Mouse (Mus musculus): ENCODE results near the gene Mst1.

Gene Mst1

GRCm38 (mm10) chr9:108095518-108095917 lies 15.3 kb downstream of the Mst1 start:
- peak; percentile 54 to 65 for DNase-seq (ENCODE audit: low spot score in 2 of 2)

- no peak for DNase-seq (ENCODE audit: low spot score in 2 of 2)
Observed at GRCm38 (mm10) chr9:108095949-108096712, 15.9 kb downstream of the Mst1 start.

- DNase-seq (ENCODE audit: low spot score in 2 of 2) = no peak
Observed at GRCm38 (mm10) chr9:108099619-108100018, 19.4 kb downstream of the Mst1 start.

- no peak for DNase-seq (ENCODE audit: low spot score in 2 of 2)
Observed at GRCm38 (mm10) chr9:108104766-108105548, 24.7 kb downstream of the Mst1 start.

- DNase-seq (ENCODE audit: low spot score in 2 of 2) = no peak
Observed at GRCm38 (mm10) chr9:108105549-108105863, 25.3 kb downstream of the Mst1 start.

- no peak for DNase-seq (ENCODE audit: low spot score in 2 of 2)
Observed at GRCm38 (mm10) chr9:108106090-108106489, 25.9 kb downstream of the Mst1 start.

GRCm38 (mm10) chr9:108107867-108108266 lies 27.6 kb downstream of the Mst1 start:
- DNase-seq (ENCODE audit: low spot score in 2 of 2) = no peak

GRCm38 (mm10) chr9:108110160-108110559 lies 29.9 kb downstream of the Mst1 start:
- DNase-seq (ENCODE audit: low spot score in 2 of 2) = no peak

- no peak for DNase-seq (ENCODE audit: low spot score in 2 of 2)
Observed at GRCm38 (mm10) chr9:108111101-108111592, 30.9 kb downstream of the Mst1 start.

GRCm38 (mm10) chr9:108111593-108112121 lies 31.4 kb downstream of the Mst1 start:
- no peak for DNase-seq (ENCODE audit: low spot score in 2 of 2)

- DNase-seq (ENCODE audit: low spot score in 2 of 2) = no peak
Observed at GRCm38 (mm10) chr9:108112719-108113340, 32.6 kb downstream of the Mst1 start.

- DNase-seq (ENCODE audit: low spot score in 2 of 2) = peak; percentile 68 to 74
Observed at GRCm38 (mm10) chr9:108115290-108116077, 35.2 kb downstream of the Mst1 start.

GRCm38 (mm10) chr9:108117143-108117542 lies 36.9 kb downstream of the Mst1 start:
- DNase-seq (ENCODE audit: low spot score in 2 of 2) = no peak

- DNase-seq (ENCODE audit: low spot score in 2 of 2) = no peak
Observed at GRCm38 (mm10) chr9:108119891-108120411, 39.7 kb downstream of the Mst1 start.

- DNase-seq (ENCODE audit: low spot score in 2 of 2) = no peak
Observed at GRCm38 (mm10) chr9:108120671-108121070, 40.4 kb downstream of the Mst1 start.

- no peak for DNase-seq (ENCODE audit: low spot score in 2 of 2)
Observed at GRCm38 (mm10) chr9:108121170-108121969, 41.1 kb downstream of the Mst1 start.

GRCm38 (mm10) chr9:108123916-108124315 lies 43.7 kb downstream of the Mst1 start:
- no peak for DNase-seq (ENCODE audit: low spot score in 2 of 2)

- no peak for DNase-seq (ENCODE audit: low spot score in 2 of 2)
Observed at GRCm38 (mm10) chr9:108125731-108126130, 45.5 kb downstream of the Mst1 start.

- no peak for DNase-seq (ENCODE audit: low spot score in 2 of 2)
Observed at GRCm38 (mm10) chr9:108126436-108127180, 46.4 kb downstream of the Mst1 start.

- DNase-seq (ENCODE audit: low spot score in 2 of 2) = peak; percentile 80 to 84
Observed at GRCm38 (mm10) chr9:108128248-108128647, 48.0 kb downstream of the Mst1 start.
